Mouse (Mus musculus) liver, embryonic 14.5 days (tissue): ENCODE data around the gene Cdca7l.

ENCODE experiments used
- CTCF ChIP-seq: IDR thresholded peaks from 2 replicates; pipeline ENCODE4 v1.5.1; 2016; ENCODE audit warnings: antibody characterized with exemption, low read depth, control low read depth
- EP300 ChIP-seq: IDR thresholded peaks from 2 replicates; pipeline ENCODE4 v1.6.1; 2016; ENCODE audit warnings: antibody characterized with exemption, low read depth

DNA sequence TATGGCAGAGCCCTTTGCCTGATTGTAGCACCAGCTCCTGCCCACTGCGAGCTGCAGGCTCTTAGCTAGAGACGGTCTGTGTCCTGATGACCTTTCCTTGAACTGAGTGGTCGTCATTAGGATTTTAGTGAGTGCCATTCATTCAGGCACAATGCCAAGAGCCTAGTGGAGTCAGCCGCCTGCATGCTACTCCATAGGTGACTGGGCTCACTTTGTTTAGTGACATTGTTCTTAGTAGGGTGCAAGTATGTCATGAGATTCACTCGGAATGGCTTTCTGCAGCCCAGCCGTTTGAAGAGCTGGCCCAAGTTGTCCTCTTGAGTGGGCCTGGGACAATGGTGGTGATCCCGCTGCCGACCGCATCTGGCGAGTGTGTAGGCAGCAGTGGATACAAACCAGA lies 46.4 kb downstream of the Cdca7l start:
- TF ChIP-seq EP300: no peak
- TF ChIP-seq CTCF: no peak
